Mouse (Mus musculus) stomach, embryonic 14.5 days (tissue): ENCODE measurements at regions not wholly inside any gene's neighbourhood (a gene's known extent, or its start where the extent isn't known, plus 50 kb on each side); places are given as distances from the start of the nearest gene placed in this dataset.

Experiments used
- ATAC-seq: fragments of 200-750 bp; cut with Nextera tagmentation; 2 replicates; pipeline ENCODE4 v1.8.0; 2017; ENCODE audit warnings: low read depth, moderate TSS enrichment; ENCODE audit not compliant: insufficient number of reproducible peaks, insufficient read depth, low FRiP score
- H3K27ac ChIP-seq: fragments of 300-500 bp; sonication (generic); 2 replicates; pipeline ENCODE4 v1.5.1; 2014; ENCODE audit warnings: mild to moderate bottlenecking, low read length, moderate library complexity, mixed read lengths
- H3K27me3 ChIP-seq: fragments of 300-500 bp; sonication (generic); 2 replicates; pipeline ENCODE4 v1.6.1; 2014; ENCODE audit warnings: low read length, control low read depth, mixed read lengths; ENCODE audit not compliant: control insufficient read depth, insufficient read depth
- H3K36me3 ChIP-seq: fragments of 300-500 bp; sonication (generic); 2 replicates; pipeline ENCODE4 v1.6.1; 2014; ENCODE audit warnings: mild to moderate bottlenecking, control low read depth, low read length, moderate library complexity, mixed read lengths; ENCODE audit not compliant: control insufficient read depth, insufficient read depth
- H3K4me1 ChIP-seq: fragments of 300-500 bp; sonication (generic); 2 replicates; pipeline ENCODE4 v1.6.1; 2014; ENCODE audit warnings: low read length, control low read depth, mixed read lengths; ENCODE audit not compliant: control insufficient read depth, insufficient read depth
- H3K4me2 ChIP-seq: fragments of 300-500 bp; sonication (generic); replicated peaks from 2 replicates; pipeline ENCODE4 v1.6.1; 2014; ENCODE audit warnings: low read depth, low read length, control low read depth
- H3K4me3 ChIP-seq: fragments of 300-500 bp; sonication (generic); 2 replicates; pipeline ENCODE4 v1.5.1; 2014; ENCODE audit warnings: low read depth, low read length, control low read depth
- H3K9ac ChIP-seq: fragments of 300-500 bp; sonication (generic); replicated peaks from 2 replicates; pipeline ENCODE4 v1.6.1; 2014; ENCODE audit warnings: low read depth, mild to moderate bottlenecking, control low read depth, low read length, moderate library complexity, mixed read lengths
- H3K9me3 ChIP-seq: fragments of 300-500 bp; sonication (generic); 2 replicates; pipeline ENCODE4 v1.6.1; 2016; ENCODE audit warnings: low read depth, low read length, control low read depth; ENCODE audit not compliant: control insufficient read depth
- WGBS: fragments of 180-500 bp; shearing (Covaris S2); extraction: QIAGEN DNeasy Blood & Tissue Kit; methylation state at CpG from one replicate; pipeline ENCODE4 v1.1.7; 2014; 5-methylcytosine and 5-hydroxymethylcytosine counted together

DNA sequence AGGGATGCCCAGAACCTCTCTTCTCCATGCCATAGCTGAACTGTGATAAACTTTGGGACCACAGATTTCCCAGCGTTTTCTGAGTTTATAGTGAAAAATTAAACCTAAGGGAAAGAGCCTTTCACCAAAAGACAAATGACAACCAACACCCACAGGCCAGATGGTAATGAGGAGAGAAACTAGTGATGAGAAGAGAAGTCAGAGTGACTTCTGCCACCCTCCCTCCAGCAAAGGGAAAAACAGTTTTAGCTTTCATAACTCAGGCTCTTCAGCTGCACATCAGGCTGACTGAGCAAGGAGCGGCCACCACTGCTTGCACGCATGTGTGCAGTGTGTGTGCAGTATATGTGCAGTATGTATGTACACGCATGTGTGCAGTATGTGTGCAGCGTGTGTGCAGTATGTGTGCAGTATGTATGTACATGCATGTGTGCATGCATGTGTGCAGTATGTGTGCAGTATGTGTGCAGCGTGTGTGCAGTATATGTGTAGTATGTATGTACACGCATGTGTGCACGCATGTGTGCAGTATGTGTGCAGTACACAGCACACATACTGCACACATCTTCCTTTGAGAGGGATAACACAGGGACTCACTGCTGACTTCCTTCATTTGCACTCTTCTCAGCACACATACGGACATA, 208.1 kb upstream of the Ppargc1a start:
- no peak overlapping the region for H3K4me2 ChIP-seq
- 94% methylated on average over 9 of the region's 9 CpGs for WGBS
- H3K4me3 ChIP-seq, result no peak overlapping the region
- no peaks in the 10 kb centered on the region for H3K4me1 ChIP-seq
- no peak overlapping the region for H3K27ac ChIP-seq
- no peaks in the 10 kb centered on the region for H3K9me3 ChIP-seq
- ATAC-seq, result no peak
- no peaks in the 10 kb centered on the region for H3K36me3 ChIP-seq
- H3K27me3 ChIP-seq, result no peaks in the 10 kb centered on the region
- no peak overlapping the region for H3K9ac ChIP-seq

DNA sequence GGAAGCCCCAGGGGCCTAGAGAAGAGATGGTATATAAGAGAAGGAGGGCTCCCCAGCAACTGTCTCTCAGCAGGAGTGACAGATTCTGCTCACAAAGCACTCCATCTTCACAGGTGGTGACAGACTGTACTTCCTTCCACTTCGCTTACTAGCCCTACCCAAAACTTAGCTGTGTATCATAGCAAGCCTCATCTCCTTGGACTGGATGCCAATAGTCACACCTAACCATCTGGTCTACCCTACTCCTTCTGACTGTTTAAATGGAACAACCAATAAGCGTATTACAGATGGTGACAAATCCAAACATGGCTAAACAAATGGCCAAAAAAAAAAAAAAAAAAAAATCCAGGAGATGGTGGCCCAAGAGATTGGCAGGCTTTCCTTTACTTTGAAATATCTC, 204.1 kb upstream of the Ppargc1a start:
- Histone ChIP-seq H3K36me3 (no peaks in the 10 kb centered on the region), H3K9me3 (no peaks in the 10 kb centered on the region), H3K4me1 (no peaks in the 10 kb centered on the region), H3K4me2 (no peak overlapping the region), H3K4me3 (no peak overlapping the region), H3K27ac (no peak overlapping the region), H3K9ac (no peak overlapping the region), H3K27me3 (no peaks in the 10 kb centered on the region)
- ATAC-seq, result no peak
- WGBS, result 74% methylated on average over 2 of the region's 2 CpGs

DNA sequence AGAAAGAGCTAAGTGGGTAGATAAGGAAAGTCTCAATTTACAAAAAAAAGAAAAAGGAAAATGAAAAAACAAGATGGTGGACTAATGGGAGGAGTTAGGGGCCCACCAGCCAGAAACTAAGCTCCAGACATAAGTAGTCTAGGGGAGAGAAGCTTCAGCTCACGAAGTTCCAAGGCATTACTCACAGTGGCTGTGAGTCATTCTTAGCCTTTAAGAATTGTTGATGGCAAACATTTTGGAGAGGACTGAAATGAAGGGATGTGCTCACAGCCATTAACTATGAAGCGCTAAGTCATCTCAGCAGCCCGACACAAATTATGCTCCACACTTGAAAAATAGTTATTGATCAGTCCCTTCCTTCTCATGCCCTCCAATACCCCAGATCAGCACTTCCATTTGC, 198.6 kb upstream of the Ppargc1a start:
- H3K27ac ChIP-seq, result no peak overlapping the region
- H3K27me3 ChIP-seq, result no peaks in the 10 kb centered on the region
- no peaks in the 10 kb centered on the region for H3K9me3 ChIP-seq
- no peak overlapping the region for H3K4me2 ChIP-seq
- H3K4me1 ChIP-seq, result no peaks in the 10 kb centered on the region
- ATAC-seq, result no peak
- H3K4me3 ChIP-seq, result no peak overlapping the region
- 79% methylated on average over 3 of the region's 3 CpGs for WGBS
- no peaks in the 10 kb centered on the region for H3K36me3 ChIP-seq
- no peak overlapping the region for H3K9ac ChIP-seq

DNA sequence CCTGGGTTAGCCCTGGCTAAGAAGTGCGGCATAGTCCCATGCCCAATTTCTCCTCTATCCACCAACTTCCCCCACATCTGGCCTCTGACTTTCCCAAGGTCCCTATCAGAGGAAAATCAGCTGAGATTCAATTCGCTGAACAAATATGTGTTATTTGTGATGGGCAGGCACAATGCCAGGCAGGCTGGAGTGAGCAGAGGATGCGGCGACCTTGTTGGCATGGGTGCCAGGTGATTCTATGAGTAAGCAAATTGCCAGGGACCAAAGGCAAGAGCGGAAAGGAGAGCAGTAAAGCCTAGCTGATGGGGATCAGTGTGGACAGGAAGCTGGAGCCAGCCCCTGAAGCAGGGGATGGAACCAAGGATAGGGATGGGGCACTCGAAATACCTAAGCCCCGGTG, 196.9 kb upstream of the Ppargc1a start:
- no peak for ATAC-seq
- 78% methylated on average over 7 of the region's 7 CpGs for WGBS
- no peaks in the 10 kb centered on the region for H3K27me3 ChIP-seq

DNA sequence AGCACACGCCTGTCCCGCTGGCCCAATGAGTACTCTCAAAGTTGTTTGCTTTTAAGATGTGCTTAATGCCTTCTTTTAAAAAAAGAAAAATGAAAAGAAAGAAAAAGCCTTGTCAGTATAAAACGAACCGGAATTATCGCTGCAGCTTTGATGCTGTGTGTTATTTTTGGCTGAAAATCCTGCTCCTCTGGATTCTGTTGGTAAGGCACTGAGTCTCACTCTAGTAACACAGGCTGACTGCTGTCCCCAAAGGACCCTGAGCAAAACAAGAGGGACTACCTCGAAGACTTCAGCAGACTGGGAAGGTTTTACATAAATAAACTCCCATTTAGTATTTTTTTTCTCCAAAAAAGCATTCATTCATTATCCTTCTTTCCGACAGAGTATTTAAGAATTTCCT, 196.1 kb upstream of the Ppargc1a start:
- Histone ChIP-seq H3K4me2 (no peak overlapping the region), H3K27ac (no peak overlapping the region), H3K4me3 (no peak overlapping the region), H3K4me1 (no peaks in the 10 kb centered on the region), H3K9me3 (no peaks in the 10 kb centered on the region), H3K36me3 (no peaks in the 10 kb centered on the region), H3K27me3 (no peaks in the 10 kb centered on the region), H3K9ac (no peak overlapping the region)
- whole genome bisulfite sequencing, result 52% methylated on average over 7 of the region's 7 CpGs
- ATAC-seq, result no peak

More for the DNA sequence above, 196.9 kb upstream of the Ppargc1a start:
- Histone ChIP-seq H3K27ac (no peak overlapping the region), H3K36me3 (no peaks in the 10 kb centered on the region), H3K4me2 (no peak overlapping the region), H3K4me1 (no peaks in the 10 kb centered on the region), H3K9ac (no peak overlapping the region), H3K9me3 (no peaks in the 10 kb centered on the region), H3K4me3 (no peak overlapping the region)

DNA sequence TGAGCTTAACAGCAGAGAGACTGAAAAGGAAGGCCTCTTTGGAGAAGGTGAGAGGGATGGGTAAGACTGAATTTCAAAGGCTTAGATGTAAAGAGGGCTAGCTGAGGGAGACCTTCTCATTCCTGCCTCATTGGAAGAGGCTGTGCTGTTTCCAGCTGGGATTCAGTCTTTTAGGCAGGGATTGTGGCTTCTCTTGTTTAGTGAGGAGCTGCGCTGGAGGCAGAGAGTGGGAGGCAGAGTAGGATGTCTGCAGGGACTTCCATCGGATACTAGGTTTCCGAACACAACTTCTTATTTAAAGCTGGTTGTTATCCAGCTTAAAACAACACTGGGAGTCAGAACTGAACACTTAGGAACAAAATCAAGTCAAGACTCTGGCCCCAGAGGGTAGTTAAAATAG, 194.8 kb upstream of the Ppargc1a start:
- no peak for ATAC-seq
- H3K36me3 ChIP-seq, result no peaks in the 10 kb centered on the region

DNA sequence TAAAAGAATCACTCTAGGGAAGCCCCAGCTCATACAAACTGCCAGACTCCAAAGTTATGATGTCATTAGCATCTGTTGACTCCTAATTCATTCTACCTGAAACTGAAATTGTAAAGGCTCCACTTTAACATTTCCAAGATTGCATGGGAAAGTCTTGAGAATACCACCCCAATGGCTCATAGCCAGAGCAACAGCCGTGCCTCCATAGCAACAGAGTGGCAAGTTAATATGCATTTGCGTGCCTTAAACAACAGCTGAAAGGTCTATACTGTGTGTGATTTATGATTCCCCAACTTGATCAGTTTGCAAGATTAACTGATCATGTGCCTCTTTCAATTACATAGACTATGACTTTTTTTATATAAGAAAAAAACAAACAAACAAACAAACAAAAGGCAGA, 190.8 kb upstream of the Ppargc1a start:
- H3K4me1 ChIP-seq, result no peaks in the 10 kb centered on the region

More for the DNA sequence above, 194.8 kb upstream of the Ppargc1a start:
- WGBS, result 59% methylated on average over 3 of the region's 3 CpGs
- no peaks in the 10 kb centered on the region for H3K9me3 ChIP-seq
- no peaks in the 10 kb centered on the region for H3K27me3 ChIP-seq
- no peaks in the 10 kb centered on the region for H3K4me1 ChIP-seq
- no peak overlapping the region for H3K4me3 ChIP-seq
- no peak overlapping the region for H3K4me2 ChIP-seq
- no peak overlapping the region for H3K27ac ChIP-seq
- no peak overlapping the region for H3K9ac ChIP-seq

DNA sequence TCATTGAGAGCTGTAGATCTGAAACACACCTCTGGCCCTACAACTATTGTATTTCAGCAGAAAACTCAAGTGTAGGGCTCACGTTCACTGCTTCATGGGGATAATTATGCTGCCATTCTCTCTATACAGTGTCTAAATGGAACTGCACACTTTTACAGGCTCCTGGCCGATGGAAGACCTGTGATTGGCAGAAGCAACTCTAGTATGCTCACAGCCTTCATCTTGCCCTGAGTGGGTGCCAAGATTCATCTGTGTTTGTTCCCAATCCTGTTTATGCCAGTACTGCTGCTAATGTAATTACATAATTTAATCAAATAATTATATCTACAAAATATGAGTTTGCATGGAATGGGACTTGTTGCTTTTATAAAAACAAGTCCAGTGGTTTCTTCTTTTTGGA, 190.3 kb upstream of the Ppargc1a start:
- Histone ChIP-seq H3K9ac (no peak overlapping the region), H3K27me3 (no peaks in the 10 kb centered on the region), H3K4me2 (no peak overlapping the region), H3K36me3 (no peaks in the 10 kb centered on the region), H3K9me3 (no peaks in the 10 kb centered on the region), H3K27ac (no peak overlapping the region), H3K4me3 (no peak overlapping the region), H3K4me1 (no peaks in the 10 kb centered on the region)
- ATAC-seq, result no peak
- WGBS, result 81% methylated on average over 2 of the region's 2 CpGs

More for the DNA sequence above, 190.8 kb upstream of the Ppargc1a start:
- no peak overlapping the region for H3K4me2 ChIP-seq
- no peaks in the 10 kb centered on the region for H3K36me3 ChIP-seq
- no peak overlapping the region for H3K27ac ChIP-seq
- no peak for ATAC-seq
- 78% methylated on average over 2 of the region's 2 CpGs for WGBS
- H3K9ac ChIP-seq, result no peak overlapping the region
- no peak overlapping the region for H3K4me3 ChIP-seq
- no peaks in the 10 kb centered on the region for H3K27me3 ChIP-seq
- no peaks in the 10 kb centered on the region for H3K9me3 ChIP-seq

DNA sequence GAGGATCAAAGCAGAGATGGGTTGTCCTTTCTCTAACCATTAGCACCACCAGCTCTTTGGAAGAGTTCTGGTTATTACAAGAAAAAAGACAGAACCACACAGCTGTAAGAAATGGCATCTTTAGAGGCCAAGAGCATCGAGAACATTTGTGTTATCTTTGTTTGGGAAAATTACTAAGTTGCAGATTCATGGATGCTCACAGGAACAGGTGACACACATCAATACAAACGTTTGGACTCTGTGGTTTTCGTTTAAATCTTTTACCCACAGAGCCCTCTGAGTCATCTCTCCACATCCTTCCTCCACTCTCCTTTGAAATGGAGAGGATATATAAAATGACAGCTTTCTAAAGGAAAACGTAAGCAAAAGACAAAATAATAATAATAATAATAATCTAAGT, 184.5 kb upstream of the Ppargc1a start:
- no peaks in the 10 kb centered on the region for H3K36me3 ChIP-seq
- WGBS, result 47% methylated on average over 4 of the region's 4 CpGs
- no peaks in the 10 kb centered on the region for H3K4me1 ChIP-seq
- H3K27me3 ChIP-seq, result no peaks in the 10 kb centered on the region
- H3K4me2 ChIP-seq, result no peak overlapping the region
- H3K9ac ChIP-seq, result no peak overlapping the region
- no peak for ATAC-seq
- H3K4me3 ChIP-seq, result no peak overlapping the region
- no peak overlapping the region for H3K27ac ChIP-seq
- H3K9me3 ChIP-seq, result no peaks in the 10 kb centered on the region
